Mouse (Mus musculus): ENCODE measurements at regions not wholly inside any gene's neighbourhood (a gene's known extent, or its start where the extent isn't known, plus 50 kb on each side); places are given as distances from the start of the nearest gene placed in this dataset.

GRCm38 (mm10) chr19:18200105-18200782 lies 362.8 kb upstream of the Pcsk5 start:
- intact Hi-C loops (cut with DNase I), result no loop called here
- no peak for DNase-seq

DNA sequence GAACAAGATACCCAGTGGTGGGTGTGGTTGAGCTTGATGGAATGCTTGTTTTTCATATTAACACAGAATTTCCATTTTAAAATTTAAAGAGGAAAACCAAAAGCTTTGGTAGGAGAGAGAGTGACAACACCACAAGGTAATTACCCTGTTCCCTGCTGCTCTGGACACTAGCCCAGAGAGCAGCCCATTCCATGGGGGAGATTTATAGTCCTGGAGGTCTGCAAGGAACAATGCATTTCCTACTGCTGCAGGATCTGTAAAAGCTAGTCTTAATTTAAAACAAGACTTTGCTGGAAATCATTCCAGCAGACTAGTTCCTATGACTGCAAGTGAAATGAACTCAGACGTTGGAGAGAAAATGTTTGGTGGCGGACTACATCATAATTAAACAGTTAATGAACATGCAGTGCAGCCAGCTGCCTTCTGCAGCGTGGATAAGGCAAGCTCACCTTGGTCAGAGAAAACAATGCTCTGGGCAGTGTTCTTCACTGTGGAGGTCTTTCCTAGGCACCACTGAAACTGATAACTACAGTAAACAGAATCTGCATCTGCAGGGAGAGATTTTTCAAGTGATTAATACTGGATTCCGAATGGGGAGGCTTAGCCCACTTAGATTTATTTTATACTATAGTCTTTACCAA lies 351.8 kb upstream of the Pcsk5 start:
- DNase-seq, result peak; percentile 8
- intact Hi-C loops (cut with DNase I), result no loop called here

DNA sequence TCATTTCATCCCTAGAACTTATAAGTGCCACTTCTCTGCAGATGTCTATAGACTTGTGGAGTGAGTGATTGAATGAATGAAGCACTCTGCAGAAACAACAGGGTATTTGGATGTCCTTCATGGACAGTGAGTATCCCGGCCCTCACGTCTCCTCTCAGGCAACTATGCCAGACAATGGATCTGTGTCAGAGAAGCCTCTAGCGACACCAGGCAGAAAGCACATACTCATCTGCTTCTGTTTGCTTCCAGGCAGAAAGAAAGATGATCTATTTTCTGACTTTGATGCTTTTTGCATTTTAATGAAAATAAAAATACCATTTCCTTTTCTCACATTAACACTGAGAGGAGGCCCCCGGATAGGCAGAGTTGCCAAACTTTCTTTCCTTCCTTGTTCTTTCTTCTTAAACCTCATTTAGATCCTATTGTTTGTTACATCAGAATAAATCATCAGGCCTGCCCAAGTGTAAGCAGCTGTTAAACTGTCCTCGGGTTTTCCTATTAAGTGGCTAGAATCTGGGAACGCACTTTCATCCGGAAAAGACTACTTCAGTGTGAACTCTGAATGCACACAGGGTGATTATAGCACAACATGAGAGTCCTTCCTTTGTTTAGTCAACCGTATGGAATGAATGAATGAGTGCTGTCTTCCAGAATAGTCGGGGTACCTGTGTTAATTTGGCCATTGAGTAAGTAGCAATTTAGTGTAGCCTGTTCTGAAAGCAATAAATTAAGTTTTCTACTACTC lies 350.9 kb upstream of the Pcsk5 start:
- intact Hi-C loops (cut with DNase I), result no loop called here
- DNase-seq, result no peak

DNA sequence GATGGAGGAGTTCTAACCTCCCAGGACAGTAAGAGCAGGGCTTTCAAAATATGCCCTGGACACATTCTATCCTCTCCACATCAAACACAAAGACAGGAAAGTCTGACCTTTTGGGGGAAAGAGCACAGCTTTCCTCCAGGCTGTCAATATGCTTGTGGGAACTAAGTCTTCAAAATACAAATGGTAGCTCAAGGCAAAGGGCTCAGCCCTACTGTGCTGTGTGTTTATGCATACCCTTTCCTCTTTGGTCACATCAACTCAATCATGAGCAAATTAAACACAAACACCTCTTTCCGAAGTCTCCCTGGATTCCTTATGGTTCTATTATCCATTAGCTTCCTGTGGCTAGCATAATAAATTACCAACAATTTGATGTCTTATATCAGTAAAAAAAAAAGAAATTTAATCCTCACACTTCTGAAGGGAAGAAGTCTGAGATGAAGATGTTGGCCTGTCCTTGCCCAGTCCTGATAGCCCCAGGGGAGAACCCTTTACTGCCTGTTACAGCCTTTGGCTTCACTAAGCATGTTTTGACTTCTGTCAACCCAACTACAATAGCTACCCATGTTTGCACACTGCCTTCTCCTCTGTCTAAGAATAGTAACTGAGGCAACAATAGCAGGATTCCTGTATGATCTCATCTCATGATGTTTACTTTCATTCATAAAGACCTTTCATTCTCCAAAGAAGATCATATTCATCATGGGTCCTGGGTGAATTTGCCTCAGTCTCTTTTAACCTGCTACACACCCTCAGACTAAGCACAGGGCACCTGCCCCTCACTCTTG lies 348.5 kb upstream of the Pcsk5 start:
- intact Hi-C loops (cut with DNase I), result no loop called here
- no peak for DNase-seq

DNA sequence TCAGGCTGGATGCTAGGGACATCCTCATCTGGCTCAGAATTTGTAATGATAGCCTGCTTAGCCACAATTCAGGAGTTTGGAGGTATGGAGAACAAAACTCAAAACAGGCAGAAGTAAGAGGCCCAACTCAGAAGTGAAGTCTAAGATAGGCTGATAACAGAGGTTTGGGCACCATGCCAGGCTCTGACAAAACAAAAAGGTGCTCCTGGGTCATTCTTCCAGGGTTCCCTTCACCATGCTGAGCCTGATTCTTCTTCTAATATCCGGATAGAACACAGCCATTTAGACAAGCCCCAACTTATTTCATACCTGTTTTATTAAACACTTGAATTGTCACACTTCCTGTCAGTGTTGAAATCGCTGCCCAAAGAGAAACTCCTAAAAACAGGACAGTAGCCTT lies 347.8 kb upstream of the Pcsk5 start:
- no peak for DNase-seq
- intact Hi-C loops (cut with DNase I), result no loop called here

GRCm38 (mm10) chr19:18176200-18176599 lies 338.8 kb upstream of the Pcsk5 start:
- DNase-seq, result no peak
- intact Hi-C loops (cut with DNase I), result no loop called here

- DNase-seq, result no peak
- intact Hi-C loops (cut with DNase I), result no loop called here
These were observed 309.1 kb upstream of the Pcsk5 start for GRCm38 (mm10) chr19:18146494-18146893.

DNA sequence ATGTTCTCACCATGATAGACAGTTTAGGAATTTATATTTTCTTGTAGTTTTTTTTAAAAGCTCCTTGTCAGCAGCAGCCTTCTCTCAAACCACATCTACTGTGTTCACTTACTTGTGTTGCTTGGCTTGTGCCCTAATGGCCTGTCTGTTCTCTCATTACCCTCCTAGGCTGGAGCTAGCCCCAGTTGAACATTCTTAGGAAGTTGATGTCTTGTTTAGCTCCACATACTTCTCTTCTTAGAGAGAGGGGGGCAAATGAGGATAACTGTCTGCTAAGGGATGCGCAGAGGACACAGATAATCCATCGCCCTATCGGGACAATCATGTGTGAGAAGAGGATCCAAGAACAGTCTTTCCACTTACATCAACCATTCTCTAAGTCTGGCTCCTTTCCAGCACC lies 293.5 kb upstream of the Pcsk5 start:
- intact Hi-C loops (cut with DNase I), result no loop called here
- DNase-seq, result no peak

DNA sequence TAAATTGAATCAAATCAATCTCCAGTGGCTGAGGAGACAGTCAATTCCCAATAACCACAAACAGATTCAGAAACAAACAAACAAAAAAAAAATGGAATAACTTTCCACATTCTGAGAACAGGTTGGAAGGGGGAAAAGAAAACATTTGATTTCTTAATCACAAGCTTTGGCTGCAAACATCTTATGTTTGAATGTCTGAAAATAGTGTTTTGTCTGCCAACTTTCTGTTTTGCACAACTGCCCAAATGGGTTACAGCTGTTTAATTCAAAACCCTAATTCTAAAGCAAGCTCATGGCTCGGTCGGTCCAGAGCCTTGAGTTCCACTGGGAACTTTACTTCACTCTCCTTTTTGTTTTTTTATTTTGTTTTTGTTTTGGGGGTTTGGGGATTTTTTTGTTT lies 291.4 kb upstream of the Pcsk5 start:
- no peak for DNase-seq
- intact Hi-C loops (cut with DNase I), result no loop called here

DNA sequence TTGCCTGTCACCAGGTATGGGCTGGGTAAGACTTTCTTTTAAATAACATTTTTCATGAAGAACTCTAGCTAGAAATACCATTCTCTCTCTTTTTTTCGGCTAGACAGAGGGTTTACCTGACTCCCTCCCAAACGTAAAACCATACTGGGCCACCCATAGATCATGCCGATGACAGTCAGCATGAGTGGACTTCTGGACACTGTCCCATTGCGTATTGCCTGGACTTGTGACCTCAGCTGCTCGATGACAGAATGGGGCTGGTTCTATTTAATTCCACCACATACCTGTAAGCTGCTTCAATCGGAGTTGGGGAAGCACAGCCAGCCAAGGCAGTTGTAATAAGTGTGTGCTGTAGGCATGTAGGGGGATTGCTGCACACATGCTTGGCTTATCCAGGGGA lies 268.8 kb upstream of the Pcsk5 start:
- no peak for DNase-seq
- intact Hi-C loops (cut with DNase I), result no loop called here

DNA sequence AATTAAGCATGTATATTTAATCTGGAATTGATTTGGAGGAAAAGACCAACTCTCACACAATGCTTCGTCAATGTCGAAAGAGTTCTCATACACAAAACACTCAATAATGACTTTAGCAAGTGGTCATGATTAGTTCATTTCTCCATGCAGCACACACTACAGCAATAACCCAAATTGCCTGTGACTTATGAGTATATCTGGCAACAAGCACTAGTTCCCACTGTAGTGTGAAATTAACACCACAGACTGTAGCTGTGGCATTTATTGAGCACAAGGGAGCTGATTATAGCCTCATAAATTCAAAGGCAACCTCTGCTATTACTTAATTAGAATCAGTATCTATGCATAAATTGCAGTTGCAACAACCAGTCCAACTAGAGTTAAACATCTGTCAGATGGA lies 267.2 kb upstream of the Pcsk5 start:
- intact Hi-C loops (cut with DNase I), result no loop called here
- DNase-seq, result no peak

GRCm38 (mm10) chr19:18101423-18102341 lies 264.2 kb upstream of the Pcsk5 start:
- intact Hi-C loops (cut with DNase I), result no loop called here

GRCm38 (mm10) chr19:18083312-18083711 lies 245.9 kb upstream of the Pcsk5 start:
- intact Hi-C loops (cut with DNase I), result no loop called here
- DNase-seq, result peak; percentile 68

More at GRCm38 (mm10) chr19:18101423-18102341, 264.2 kb upstream of the Pcsk5 start:
- no peak for DNase-seq

DNA sequence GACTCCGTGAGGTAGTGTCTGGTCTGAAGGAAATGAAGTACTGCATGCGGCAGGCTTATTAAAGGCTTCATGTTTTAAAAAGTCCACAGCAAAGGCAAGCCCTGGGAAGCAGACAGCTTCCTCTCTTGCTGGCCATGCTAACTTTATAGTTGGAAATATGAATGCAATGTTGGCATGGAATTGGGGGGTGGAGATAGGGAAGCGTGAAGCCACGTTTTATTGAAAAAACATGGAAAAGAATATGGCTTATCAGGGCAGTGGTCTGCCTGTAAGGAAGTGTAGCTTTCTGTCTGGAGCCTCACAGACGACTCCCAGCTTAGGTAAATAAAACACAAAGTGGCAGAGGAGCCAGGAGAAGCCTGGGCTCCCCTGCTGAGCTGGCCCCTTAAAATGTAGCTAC lies 231.5 kb upstream of the Pcsk5 start:
- no peak for DNase-seq
- intact Hi-C loops (cut with DNase I), result no loop called here

GRCm38 (mm10) chr19:18067855-18068494 lies 230.5 kb upstream of the Pcsk5 start:
- intact Hi-C loops (cut with DNase I), result no loop called here
- DNase-seq, result no peak

- intact Hi-C loops (cut with DNase I), result no loop called here
- peak; percentile 3 for DNase-seq
These were observed 219.9 kb upstream of the Pcsk5 start for GRCm38 (mm10) chr19:18057256-18057890.

GRCm38 (mm10) chr19:18056414-18057254 lies 219.2 kb upstream of the Pcsk5 start:
- no peak for DNase-seq
- intact Hi-C loops (cut with DNase I), result no loop called here

GRCm38 (mm10) chr19:18050353-18050752 lies 212.9 kb upstream of the Pcsk5 start:
- DNase-seq, result peak; percentile 64
- intact Hi-C loops (cut with DNase I), result no loop called here
